Mouse (Mus musculus) spleen, adult 2 months (tissue): ENCODE measurements around the gene Gngt2. TPM values are rescaled to one million over a fixed set of nuclear protein-coding genes. Genes with fewer than 3 reads are reported as not detected.
"Not testable (repeated sequence)": the region's sequence is repeated elsewhere in the genome, so short reads cannot be mapped to it uniquely, and the experiment has no call there.

ENCODE experiments used
- DNase-seq, 2 experiments: peaks; one replicate each; pipeline versions ENCODE4 v3.0.0 to v3.0.0-alpha.2; 2012 to 2021; ENCODE audit warnings: low spot score in 2 of 2, low read depth in 1 of 2
- H3K27ac ChIP-seq: fragments of 200-500 bp; 2 replicates; pipeline ENCODE4 v1.5.1; 2012; ENCODE audit warnings: low read length, inconsistent platforms; ENCODE audit not compliant: insufficient read depth
- H3K27me3 ChIP-seq: fragments of 200-500 bp; 2 replicates; pipeline ENCODE4 v1.6.1; 2012; ENCODE audit warnings: mild to moderate bottlenecking, moderate library complexity, low read length, inconsistent platforms; ENCODE audit not compliant: control insufficient read depth, insufficient read depth
- H3K36me3 ChIP-seq: fragments of 200-500 bp; 2 replicates; pipeline ENCODE4 v1.6.1; 2012; ENCODE audit warnings: mild to moderate bottlenecking, low read length, inconsistent platforms; ENCODE audit not compliant: control insufficient read depth, insufficient read depth
- H3K4me1 ChIP-seq: fragments of 200-500 bp; 2 replicates; pipeline ENCODE4 v1.6.1; 2011; ENCODE audit warnings: inconsistent platforms; ENCODE audit not compliant: control insufficient read depth, insufficient read depth, insufficient read length
- H3K4me3 ChIP-seq: fragments of 200-500 bp; 2 replicates; pipeline ENCODE4 v1.5.1; 2011; ENCODE audit warnings: mild to moderate bottlenecking, inconsistent platforms; ENCODE audit not compliant: insufficient read depth, insufficient read length; ENCODE audit errors: extremely low read depth
- CTCF ChIP-seq: fragments of 200-500 bp; IDR thresholded peaks from 2 replicates; pipeline ENCODE4 v1.5.1; 2011; ENCODE audit warnings: mild to moderate bottlenecking, inconsistent platforms; ENCODE audit not compliant: insufficient read depth, insufficient read length, insufficient replicate concordance; ENCODE audit errors: extremely low read depth
- POLR2A ChIP-seq: fragments of 200-500 bp; IDR thresholded peaks from 2 replicates; pipeline ENCODE4 v1.6.1; 2011; ENCODE audit warnings: low read depth, low read length, inconsistent platforms
- WGBS: fragments of 180-500 bp; shearing (Covaris S2); methylation state at CpG from one replicate; pipeline ENCODE4 v1.1.7; 2018; 5-methylcytosine and 5-hydroxymethylcytosine counted together
- polyA plus RNA-seq: library from polyadenylated mRNA; depleted of rRNA; stranded (reverse); fragments of >200 nt; gene quantifications from 2 replicates; pipeline ENCODE4 v1.2.3, GENCODE M21; 2012; rRNA removed

The Gngt2 gene
- polyA plus RNA-seq, 1 experiment = 30.4 TPM

- WGBS = 77% methylated on average over 4 of the region's 4 CpGs
- DNase-seq = no peak
These were observed 32.4 kb downstream of the Gngt2 start for GRCm38 (mm10) chr11:95869442-95869841.

GRCm38 (mm10) chr11:95869918-95870470, 33.0 kb downstream of the Gngt2 start:
- Histone ChIP-seq H3K27me3 (no peaks in the 10 kb centered on the region), H3K4me3 (no peak overlapping the region), H3K4me1 (peaks cover 9% of the 10 kb centered on the region; the same call in 1 of the 2 replicates), H3K27ac (peak overlapping the region; percentile 56), H3K36me3 (no peaks in the 10 kb centered on the region)
- WGBS = 35% methylated on average over 6 of the region's 6 CpGs
- TF ChIP-seq POLR2A = no peak
- TF ChIP-seq CTCF = no peak
- peak; percentile 23 to 52 for DNase-seq

More at GRCm38 (mm10) chr11:95869442-95869841, 32.4 kb downstream of the Gngt2 start:
- Histone ChIP-seq H3K36me3 (no peaks in the 10 kb centered on the region), H3K27me3 (no peaks in the 10 kb centered on the region), H3K27ac (peak overlapping the region; percentile 56; the same call in 1 of the 2 replicates), H3K4me3 (no peak overlapping the region), H3K4me1 (peaks cover 9% of the 10 kb centered on the region; the same call in 1 of the 2 replicates)
- TF ChIP-seq CTCF = no peak

- Histone ChIP-seq H3K27me3 (no peaks in the 10 kb centered on the region), H3K4me3 (no peak overlapping the region), H3K36me3 (no peaks in the 10 kb centered on the region), H3K4me1 (no peaks in the 10 kb centered on the region), H3K27ac (no peak overlapping the region)
- 40% methylated on average over 9 of the region's 9 CpGs for WGBS
- no peak for DNase-seq
- no peak for TF ChIP-seq CTCF
- no peak for TF ChIP-seq POLR2A
These were observed 38.8 kb downstream of the Gngt2 start for GRCm38 (mm10) chr11:95875804-95876203.

- H3K27me3 ChIP-seq = no peaks in the 10 kb centered on the region
- H3K27ac ChIP-seq = no peak overlapping the region
- no peak overlapping the region for H3K4me3 ChIP-seq
- 28% methylated on average over 7 of the region's 7 CpGs for WGBS
- peak; percentile 73; the same call in 1 of the 2 replicates for TF ChIP-seq CTCF
- TF ChIP-seq POLR2A = no peak
- peak in 1 of 2 experiments; percentile 51 for DNase-seq
- no peaks in the 10 kb centered on the region for H3K4me1 ChIP-seq
- H3K36me3 ChIP-seq = no peaks in the 10 kb centered on the region
These were observed 39.3 kb downstream of the Gngt2 start for GRCm38 (mm10) chr11:95876296-95876695.

GRCm38 (mm10) chr11:95879861-95880260, 42.8 kb downstream of the Gngt2 start:
- DNase-seq, H3K36me3 ChIP-seq, H3K27ac ChIP-seq, H3K27me3 ChIP-seq, H3K4me3 ChIP-seq, H3K4me1 ChIP-seq: not testable (repeated sequence)
- WGBS = 86% methylated on average over 2 of the region's 2 CpGs

GRCm38 (mm10) chr11:95890462-95891051, 53.5 kb downstream of the Gngt2 start:
- Histone ChIP-seq H3K27me3 (0 out of 2 replicates have a peak, but pooled peaks cover 1% of the 10 kb centered on the region), H3K4me3 (no peak overlapping the region), H3K36me3 (no peaks in the 10 kb centered on the region), H3K4me1 (no peaks in the 10 kb centered on the region), H3K27ac (no peak overlapping the region)
- no peak for DNase-seq
- 74% methylated on average over 2 of the region's 2 CpGs for WGBS
- TF ChIP-seq CTCF = no peak

Other genes with a start within 250 kb of the Gngt2 start
- gene Ngfr, start 249.5 kb upstream of the Gngt2 start, polyA plus RNA-seq = 7.3 and 12.0 TPM in 2 replicates
- 46.5 and 49.5 TPM in 2 replicates for gene Phb, start 170.3 kb upstream of the Gngt2 start, polyA plus RNA-seq
- gene Zfp652, start 124.5 kb upstream of the Gngt2 start, polyA plus RNA-seq = 18.2 and 25.8 TPM in 2 replicates
- gene B130006D01Rik, start 113.6 kb upstream of the Gngt2 start, polyA plus RNA-seq = 0.08 and 0.14 TPM in 2 replicates
- 34.5 and 42.5 TPM in 2 replicates for gene Phospho1, start 12.7 kb upstream of the Gngt2 start, polyA plus RNA-seq
- 166 and 238 TPM in 2 replicates for gene Abi3, start 5.3 kb downstream of the Gngt2 start, polyA plus RNA-seq
- gene B4galnt2, start 77.7 kb downstream of the Gngt2 start, polyA plus RNA-seq = not detected in 2 replicates
- gene Igf2bp1, start 168.7 kb downstream of the Gngt2 start, polyA plus RNA-seq = 0.05 TPM in 1 of 2 replicates, not detected in the other
- not detected in 2 replicates for gene Gip, start 187.3 kb downstream of the Gngt2 start, polyA plus RNA-seq
- gene Snf8, start 197.7 kb downstream of the Gngt2 start, polyA plus RNA-seq = 15.6 and 18.1 TPM in 2 replicates
- 20.1 and 20.2 TPM in 2 replicates for gene Ube2z, start 228.2 kb downstream of the Gngt2 start, polyA plus RNA-seq
- 193 and 219 TPM in 2 replicates for gene Atp5g1, start 238.5 kb downstream of the Gngt2 start, polyA plus RNA-seq